Mouse (Mus musculus) skeletal muscle tissue, adult 2 months (tissue): Measurements from ENCODE around the gene Chpf2.

Experiments
- DNase-seq: peaks from one replicate; pipeline ENCODE4 v3.0.0-alpha.2; 2012; ENCODE audit warnings: low read depth, low spot score

Gene Chpf2

DNA sequence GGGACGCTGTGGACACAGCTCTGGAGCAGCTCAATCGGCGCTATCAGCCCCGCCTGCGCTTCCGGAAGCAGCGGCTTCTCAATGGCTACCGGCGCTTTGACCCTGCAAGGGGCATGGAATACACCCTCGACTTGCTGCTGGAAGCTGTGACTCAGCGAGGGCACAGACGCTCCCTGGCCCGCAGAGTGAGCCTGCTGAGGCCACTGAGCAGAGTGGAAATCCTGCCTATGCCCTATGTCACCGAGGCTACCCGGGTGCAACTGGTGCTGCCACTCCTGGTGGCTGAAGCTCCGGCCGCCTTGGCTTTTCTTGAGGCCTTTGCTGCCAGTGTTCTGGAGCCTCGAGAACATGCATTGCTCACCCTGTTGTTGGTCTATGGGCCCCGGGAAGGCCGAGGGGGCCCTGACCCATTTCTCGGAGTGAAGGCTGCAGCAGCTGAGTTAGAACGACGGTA lies 4.8 kb downstream of the Chpf2 start:
- no peak for DNase-seq

DNA sequence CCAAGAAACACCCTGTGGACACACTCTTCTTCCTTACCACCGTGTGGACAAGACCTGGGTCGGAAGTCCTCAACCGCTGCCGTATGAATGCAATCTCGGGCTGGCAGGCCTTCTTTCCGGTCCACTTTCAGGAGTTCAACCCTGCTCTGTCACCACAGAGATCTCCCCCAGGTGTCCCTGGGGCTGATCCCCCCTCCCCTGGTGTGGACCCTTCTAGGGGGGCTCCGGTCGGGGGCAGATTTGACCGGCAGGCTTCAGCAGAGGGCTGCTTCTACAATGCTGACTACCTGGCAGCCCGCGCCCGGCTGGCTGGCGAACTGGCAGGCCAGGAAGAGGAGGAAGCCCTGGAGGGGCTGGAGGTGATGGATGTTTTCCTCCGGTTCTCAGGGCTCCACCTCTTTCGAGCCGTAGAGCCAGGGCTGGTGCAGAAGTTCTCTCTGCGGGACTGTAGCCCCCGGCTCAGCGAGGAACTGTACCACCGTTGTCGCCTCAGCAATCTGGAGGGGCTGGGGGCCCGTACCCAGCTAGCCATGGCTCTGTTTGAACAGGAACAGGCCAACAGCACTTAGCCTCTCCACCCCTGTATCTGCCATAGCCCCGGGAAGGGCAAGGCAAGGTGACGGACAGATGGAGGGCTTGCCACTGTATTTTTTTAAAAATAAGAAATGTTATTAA lies 5.4 kb downstream of the Chpf2 start:
- no peak for DNase-seq

DNA sequence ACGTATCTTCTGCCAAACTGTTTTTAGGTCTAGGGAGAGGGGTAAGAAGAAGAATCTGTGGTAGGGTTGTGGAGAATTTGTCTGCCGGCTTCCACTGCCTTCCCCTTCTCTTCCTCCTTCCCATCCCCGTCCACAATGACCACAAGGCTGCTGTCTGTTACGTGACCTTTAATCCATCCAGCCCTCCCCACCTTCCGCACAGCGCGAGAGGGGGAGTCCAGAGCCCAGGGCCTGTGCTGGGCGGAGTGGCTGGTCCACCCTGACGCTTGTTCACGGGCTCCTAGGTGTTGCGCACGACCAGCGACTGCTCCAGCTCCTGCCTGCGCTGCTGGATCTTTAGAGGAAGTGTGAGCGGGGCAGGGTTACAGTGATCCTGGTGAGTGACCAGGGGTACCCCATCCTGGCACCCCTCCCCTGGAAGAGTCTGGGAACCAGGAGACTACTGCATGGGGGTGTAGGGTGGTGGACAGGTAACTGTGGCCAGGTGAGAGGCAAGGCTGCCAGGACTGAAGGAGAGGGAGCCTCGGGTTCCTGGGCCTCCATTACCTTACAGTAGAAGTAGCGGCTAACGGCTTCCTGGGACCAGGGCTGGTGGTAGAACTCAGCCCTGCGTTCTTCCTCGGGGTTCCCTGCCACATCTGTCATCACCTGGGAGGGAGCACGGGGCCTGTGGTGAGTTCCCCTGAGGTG lies 6.1 kb downstream of the Chpf2 start:
- no peak for DNase-seq

DNA sequence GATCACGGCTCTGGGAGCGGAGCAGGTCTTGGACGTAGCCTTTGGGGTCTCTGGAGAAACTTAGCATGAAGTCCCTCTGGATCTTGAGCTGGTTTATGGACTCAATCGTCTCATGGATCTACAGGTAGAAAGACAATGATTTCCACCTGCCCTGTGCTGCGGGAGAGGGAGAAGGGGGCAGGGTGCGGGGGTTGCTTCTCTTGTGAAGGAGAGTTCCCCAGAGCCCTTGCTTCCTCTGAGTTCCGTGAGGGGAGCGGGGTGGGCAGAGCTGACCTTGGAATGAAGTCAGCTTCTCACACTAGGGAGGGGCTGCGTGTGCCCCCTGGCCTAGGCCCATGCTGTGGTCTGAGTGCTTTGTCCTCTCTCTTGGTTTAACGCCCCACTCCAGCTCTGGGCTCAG lies 6.7 kb downstream of the Chpf2 start:
- no peak for DNase-seq

DNA sequence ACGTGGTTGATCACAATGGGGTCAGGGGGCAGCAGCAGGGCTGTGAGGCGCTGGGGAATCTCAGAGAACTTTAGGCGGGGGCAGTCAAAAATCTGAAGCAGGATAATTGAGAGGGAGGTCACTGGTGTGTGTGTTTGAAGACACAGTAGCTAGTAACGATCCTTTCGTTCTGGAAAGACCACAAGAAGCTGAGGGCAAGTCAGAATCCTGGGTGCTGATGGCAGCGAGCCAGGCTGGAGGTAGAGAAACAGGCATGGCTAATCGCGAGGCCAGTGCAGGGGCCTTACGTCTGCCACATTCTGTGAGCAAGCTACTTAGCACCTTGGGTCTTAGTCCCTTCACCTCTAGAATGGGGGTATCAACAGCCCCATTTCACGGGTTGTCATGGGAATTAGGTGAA lies 7.4 kb downstream of the Chpf2 start:
- DNase-seq, result no peak

DNA sequence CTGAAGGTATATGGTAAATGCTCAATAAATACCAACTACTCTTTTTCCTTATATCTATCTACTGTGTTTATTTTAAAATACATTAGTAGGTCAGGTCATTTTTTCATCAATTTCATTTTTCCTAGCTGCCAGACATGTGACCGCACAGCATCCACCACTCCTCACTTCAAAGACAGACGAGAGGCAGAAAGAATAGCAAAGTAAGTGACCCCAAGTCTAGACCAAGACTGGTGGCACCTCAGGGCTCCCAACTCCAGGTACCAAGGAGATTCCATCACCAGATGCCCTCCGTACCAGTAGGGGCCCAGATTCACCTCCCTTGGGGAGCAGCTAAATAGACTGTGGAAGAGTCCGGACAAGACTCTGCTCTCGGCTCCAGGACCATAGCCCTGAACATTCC lies 7.8 kb downstream of the Chpf2 start:
- DNase-seq, result no peak

DNA sequence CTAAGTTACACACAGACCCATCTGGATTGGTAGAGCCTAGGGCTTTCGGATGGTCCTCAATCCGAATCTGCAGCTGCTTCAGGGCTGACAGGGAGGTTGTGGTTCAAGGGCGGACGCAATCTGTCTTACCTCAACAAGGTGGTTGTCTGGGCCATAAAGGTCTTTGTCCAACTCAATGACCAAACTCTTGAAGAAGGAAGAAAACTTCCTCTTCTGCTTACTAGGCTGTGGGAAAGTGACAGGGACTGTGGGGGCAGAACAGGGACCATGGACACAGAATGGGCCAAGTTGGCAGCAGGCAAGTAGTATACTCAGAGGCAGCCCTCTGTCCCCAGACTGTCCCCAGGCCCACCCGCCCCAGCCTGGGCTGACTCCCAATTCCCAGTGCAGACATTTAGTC lies 8.7 kb downstream of the Chpf2 start:
- DNase-seq, result no peak

DNA sequence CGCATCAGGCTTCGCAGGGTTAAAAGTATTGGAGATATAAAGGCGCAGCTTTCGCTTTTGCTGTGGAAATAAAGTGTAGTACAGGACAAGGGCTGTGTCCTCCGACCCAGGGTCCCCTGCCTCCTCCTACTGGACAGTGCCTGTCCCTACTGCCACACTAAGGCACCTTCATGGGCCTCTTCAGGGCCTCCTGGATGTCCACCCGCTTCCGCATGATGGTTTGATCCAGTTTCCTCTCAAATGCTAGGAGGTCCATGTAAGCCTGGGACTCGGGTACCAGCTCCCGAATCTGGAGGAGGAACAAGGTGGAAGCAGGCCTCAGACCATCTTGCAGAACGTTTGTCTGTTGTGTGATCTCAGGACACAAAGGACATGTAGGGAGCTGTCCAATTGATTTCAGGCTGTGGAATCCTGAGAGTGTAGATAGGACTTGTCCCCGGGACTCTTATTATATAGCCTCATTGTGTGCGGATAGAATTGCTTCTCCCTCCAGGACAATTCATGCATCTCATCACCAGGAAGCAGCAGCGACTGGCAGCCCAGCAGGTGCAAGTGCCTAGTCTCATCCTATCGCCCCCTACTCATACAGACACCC lies 9.3 kb downstream of the Chpf2 start:
- DNase-seq, result no peak

DNA sequence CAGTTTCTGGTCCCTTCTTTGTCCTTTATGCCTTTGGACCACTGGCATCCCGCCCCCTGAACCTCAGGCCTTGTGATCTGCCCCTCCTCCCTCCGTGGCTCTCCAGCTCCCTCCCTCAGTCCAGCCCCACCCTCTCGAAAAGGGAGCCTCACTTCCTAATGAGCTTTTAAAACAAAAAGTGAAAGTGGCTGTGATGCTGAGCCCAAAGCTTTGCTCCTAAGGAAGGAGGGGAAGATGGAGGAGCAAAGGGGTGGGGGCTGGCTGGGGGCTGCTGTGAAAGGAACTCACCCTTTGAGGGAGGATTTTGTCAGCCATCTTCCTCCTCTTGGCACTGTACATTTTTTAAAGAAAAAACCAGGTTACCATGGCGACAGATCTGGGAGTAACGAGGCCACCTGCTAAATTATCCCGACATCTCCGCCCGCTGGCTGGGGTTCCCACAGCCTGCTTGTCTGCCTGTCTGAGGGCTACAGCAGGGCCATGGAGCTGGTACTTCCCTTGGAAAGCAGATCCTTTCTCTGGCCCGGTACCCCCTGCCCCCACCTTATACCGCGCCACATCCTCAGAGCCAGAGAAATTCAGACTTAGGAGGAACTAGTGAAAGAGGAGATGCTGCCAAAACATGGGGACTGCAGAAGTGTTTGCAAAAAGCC lies 10.1 kb downstream of the Chpf2 start:
- no peak for DNase-seq

DNA sequence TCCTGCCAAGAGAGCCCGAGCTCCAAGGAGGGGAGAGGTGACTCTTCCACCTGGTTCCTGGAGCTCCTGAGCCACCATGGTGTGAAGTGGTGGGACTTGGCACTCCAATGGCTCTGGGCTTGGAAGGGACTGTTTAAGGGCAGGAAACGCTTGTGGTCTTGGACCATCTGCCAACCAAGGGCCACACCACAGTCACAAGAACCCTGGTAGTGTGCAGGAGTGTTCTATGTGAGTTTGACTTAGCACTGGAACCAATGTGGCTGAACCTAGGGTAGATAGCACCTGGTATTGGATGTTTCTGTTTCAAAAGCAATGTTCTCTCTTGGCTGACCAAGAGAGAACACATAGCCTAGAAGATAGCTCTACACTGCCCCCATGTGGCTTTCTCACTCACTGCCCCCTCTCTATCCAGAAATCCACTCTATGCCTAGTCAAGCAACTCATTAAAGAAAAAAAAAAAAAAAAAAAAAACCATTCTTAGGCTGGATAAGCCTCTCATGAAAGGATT lies 10.7 kb downstream of the Chpf2 start:
- peak; percentile 78 for DNase-seq

DNA sequence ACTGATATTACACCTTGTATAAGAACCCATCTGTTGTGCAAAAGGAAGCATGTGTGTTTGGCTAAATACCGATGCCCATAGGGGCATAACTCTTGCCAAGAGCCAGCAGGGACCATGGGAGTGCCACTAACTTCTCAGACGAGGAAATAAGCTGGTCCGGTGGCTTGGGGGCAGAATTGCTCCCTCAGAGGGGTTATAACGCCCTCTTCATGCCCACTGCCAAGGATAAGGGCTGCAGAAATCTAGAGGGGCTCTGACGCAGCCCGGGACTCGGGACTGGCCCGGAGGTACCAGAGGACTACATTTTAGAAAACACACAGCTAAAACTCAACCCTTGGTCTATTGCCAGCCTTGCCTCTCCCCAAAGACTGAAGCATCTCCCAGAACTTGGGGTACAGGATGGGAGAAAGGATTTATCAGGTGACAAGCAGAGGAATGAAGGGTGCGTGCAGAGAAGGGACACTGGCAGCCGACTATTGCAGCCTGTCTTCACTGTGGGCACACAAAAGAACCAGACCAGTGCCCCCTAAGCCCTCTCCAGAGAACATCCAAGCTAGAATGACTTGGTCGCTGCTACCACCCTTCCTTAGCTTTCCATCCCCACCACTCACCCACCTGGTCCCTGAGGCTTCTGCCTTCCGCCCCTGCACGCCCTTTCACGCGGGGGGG lies 11.5 kb downstream of the Chpf2 start:
- no peak for DNase-seq

DNA sequence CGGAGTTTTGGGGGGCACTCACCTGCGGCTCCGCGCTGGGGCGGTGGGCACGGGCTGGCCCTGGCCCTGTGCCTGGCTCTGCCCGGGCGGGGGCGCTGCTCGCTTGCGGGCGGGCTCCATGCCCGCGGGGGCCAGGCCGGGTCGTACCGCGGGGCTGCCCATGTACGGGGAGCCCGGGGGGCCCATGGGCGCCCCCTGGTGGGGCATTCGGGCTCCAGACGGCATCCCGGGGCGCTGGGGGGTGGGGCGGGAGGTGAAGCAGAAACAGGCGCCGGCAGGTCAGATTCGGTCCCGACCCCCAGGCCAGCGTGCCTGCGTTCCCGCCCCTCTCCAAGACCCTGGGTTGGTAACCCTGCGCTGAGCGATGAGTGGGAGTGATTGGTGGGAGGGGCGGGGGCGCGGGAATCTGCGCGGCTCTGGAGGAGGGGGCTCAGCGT lies 12.0 kb downstream of the Chpf2 start:
- DNase-seq, result no peak

DNA sequence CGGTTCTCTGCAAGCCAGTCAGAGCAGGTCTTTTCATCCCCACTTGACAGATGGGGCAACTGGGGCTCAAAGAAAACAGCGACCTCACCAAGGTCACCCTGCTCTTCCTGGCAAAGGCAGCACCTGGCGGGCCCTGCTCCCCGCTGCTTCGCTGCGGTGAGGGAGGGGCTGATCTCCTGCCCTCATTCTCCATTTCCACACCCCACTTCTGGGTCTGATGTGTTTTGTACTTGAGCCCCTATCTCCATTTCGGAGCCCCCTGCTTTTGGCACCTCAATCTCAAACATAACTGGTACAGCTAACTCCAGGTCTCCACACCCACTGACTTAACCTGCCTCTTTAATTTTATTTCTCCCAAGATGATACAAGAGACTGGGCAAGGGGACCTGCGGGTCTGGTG lies 12.6 kb downstream of the Chpf2 start:
- no peak for DNase-seq

DNA sequence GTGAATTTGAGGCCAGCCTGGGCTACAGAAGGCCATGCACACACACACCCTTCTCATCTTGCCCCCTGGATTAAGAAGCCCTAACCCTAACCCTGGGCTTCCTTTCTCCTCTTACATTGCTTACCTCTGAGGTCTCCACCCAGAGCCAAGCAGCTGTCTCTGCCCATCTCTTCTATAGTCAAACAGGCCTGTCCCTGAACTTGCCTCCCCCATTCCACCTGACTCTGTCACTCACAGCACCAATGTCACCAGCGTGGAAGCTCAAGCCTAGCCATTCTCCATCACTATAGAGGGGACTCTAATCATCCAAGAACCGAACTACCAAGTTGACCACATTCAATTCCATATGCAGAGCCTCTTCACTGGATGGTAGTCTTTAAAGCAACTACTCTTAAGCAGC lies 13.7 kb downstream of the Chpf2 start:
- DNase-seq, result peak; percentile 95

DNA sequence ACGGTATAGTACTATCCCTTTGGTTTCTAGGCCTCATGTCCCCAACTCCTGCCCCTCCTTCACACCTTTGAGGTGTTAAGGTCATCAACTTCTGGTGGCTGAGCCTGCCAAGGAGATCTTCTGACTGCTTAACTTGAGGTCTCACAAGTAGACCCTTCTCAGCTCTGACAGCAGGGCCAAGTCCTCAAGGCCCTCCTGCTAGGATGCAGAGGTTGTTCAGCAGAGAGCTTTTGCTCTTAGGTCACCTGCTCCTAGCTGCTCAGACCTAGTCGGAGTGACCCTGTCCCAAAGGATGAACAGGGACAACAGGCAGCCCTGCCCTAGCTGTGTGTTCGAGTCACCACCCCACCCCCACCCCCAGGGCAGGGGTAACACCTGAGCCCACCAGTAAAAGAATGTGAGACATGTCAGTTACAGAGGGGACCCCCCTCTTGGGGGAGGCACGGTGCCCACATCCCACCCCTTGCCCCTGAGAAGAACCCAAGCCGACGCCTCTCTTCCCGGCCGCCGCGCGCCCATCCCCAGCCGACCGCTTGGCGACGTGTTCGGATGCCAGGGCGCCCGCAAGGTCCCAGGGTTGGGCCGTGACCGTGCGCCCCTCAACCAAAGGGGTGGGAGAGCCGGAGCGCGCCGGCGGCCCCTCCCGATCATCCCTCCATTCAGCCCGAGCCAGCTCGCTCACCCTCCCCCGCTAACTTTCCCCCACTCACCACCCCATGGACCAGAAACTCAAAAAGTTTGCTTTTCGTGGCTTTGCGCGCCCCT lies 14.7 kb downstream of the Chpf2 start:
- no peak for DNase-seq

DNA sequence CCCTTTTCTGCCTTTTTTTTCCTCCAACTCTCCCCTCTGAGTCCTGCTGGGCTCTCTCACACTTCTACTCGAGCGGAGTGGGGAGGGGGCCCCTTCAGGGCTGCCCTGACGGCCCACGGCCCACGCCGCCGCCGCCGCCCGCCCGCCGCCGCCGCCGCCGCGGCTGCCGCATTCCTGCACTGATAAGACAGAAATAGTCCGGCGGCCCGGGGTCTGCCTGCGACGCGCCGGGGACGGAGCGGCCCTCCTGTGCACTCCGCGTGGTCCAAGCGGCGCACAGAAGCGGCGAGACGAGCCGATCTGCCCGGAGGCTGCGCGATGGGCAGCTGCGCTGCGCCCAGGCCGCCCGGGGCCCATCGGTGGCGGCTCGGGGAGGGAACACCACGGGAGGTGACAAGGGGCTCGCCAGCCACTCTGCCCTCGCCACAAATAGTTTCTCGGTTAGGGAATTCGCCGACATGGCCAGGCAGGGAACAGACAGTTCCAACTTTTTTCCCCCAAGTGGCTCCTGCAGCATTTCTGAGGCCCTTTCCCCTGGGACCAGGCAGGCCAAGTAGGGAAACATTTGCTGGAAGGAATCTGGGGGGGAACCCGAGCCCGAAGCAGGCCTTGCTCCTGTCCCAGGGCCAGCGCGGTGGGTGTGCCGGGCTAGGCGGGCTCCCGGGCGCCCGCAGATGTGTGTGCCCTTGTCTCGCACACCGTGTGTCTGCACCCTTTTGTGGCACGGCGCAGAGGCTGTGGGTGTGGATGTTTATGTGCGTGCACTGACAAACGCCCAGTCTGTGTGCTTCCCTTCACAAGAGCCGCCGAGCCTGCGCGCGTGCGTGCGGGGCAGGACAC lies 15.6 kb downstream of the Chpf2 start:
- DNase-seq, result peak; percentile 81

DNA sequence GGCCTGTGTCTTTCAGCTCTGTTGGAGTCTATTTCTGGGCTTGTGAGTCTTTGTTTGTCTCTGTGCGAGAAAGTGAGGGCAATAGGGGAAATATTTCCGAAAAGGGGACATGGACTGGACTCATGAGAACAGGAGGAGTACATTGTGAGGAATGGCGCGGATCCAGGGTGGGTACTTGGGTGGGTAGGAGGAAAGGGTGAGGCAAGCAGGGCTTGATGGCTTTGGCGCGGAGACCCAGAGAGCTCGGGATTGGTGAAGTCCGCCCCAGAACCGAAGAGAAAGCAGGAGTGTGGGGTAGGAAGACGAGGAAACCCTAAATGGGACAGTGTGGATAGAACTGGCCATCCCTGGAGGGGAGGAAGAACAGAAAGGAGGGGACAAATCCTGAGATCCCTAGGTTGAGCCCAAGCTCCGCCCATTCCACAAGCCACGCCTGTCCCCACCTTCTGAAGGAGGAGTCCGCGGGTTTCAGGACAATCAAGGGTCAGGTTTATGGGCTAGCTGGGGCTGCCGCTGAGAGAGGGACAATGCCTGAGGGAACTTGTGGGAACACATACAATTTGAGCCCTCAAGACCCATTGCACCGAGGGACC lies 16.3 kb downstream of the Chpf2 start:
- peak; percentile 91 for DNase-seq

DNA sequence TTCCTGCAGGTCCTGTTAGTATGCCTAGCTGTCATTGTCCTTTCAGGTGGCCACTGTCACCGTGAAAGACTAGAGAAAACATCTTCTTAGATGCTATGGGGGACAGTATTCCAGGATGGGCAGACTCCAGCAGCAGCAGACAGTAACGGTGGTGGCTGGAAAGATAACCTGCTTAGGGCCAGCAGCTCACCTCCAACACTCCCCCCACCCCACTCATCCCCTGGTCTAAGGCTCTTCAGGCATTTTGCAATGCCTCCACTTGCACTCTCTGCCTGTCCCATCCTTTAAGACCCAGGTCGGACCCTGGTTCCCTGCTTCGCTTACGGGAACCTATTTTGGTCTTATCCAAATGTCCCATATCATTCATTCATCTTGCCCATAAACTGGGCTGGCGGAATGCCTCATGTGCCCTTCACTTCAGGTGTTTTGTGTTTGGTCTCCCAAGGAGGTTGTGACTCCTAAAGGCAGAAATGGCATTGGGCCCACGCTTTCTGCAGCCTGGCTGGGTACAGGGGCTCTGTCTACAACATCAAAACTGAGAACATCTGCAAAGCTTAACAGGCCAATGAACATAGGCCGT lies 17.0 kb downstream of the Chpf2 start:
- no peak for DNase-seq

DNA sequence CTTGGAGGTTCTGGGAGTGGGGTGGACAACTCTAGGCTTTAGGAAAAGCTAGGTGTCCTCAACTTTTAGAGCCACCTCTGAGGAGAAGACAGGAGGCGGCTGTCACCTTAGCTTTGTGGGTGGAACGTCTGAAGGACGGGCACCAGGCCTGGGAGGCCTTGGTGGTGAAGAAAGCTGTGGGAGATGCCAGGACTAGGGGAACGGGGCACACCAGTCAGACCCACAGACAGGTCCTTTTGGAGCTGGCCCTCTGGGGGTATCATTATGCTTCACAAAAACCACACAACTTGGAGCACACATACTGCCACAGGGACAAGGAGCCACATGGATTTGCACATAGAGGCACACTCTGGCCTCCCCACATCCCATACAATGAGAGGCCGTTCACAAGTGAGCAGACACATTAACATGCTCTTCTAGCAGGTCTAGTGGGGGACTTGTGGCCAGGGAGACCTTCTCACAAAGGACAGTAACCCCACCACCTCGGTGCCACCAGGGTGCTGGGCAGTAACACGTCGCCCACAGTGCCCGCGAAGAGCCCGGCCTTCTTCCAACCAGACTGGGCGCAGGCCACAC lies 17.6 kb downstream of the Chpf2 start:
- DNase-seq, result no peak
